Comparison of ENCODE assay signal across 8 mouse cellular contexts in genomic region chr2:155073978-155074765, GRCm38 (mm10). TPM values are rescaled to one million over a fixed set of nuclear protein-coding genes. Genes with fewer than 3 reads are reported as not detected.
DNase-seq lines count a peak whose midpoint lies in the region; ATAC-seq lines count a peak whose summit lies in the region.

Gene Ahcy (minus strand): TSS chr2:155074497.

- ATAC-seq in hindbrain, embryonic 16.5 days = peak; percentile 96

- H3K27ac ChIP-seq in hindbrain, embryonic 16.5 days (ENCODE audit: low read depth, low read length) = peak within 1 kb of the TSS; percentile 87
- H3K27ac ChIP-seq in macrophage = peak within 1 kb of the TSS; percentile 22; the same call in 1 of the 2 replicates

- H3K4me1 ChIP-seq in hindbrain, embryonic 16.5 days (ENCODE audit: control insufficient read depth, insufficient read depth, low read depth, low read length) = peaks cover 20% of the 10 kb centered on the region

- H3K36me3 ChIP-seq in hindbrain, embryonic 16.5 days (ENCODE audit: control insufficient read depth, insufficient read depth, low read length) = no peaks in the 10 kb centered on the region
- H3K36me3 ChIP-seq in macrophage (ENCODE audit: inconsistent target) = no peaks in the 10 kb centered on the region

- DNase-seq in T-cell, adult 2 months (ENCODE audit: low spot score) = peak; percentile 90
- peak; percentile 92 for DNase-seq in cerebellum, postnatal 36 days
- peak; percentile 86 for DNase-seq in gastrocnemius, adult 18-20 months (ENCODE audit: low spot score)
- peak; percentile 84 to 94 for DNase-seq in left cerebral cortex, adult 18-20 months (ENCODE audit: low spot score in 2 of 2)
- peak; percentile 91 for DNase-seq in right cerebral cortex, adult 18-20 months
- peak; percentile 37 for DNase-seq in urinary bladder, postnatal 10 days (ENCODE audit: low spot score)

- under 1% methylated on average over 56 of the region's 56 CpGs for WGBS in hindbrain, embryonic 16.5 days
- WGBS in macrophage (ENCODE audit: missing documents) = under 1% methylated on average over 55 of the region's 56 CpGs

- H3K9ac ChIP-seq in hindbrain, embryonic 16.5 days (ENCODE audit: low read depth, low read length) = peak within 1 kb of the TSS; percentile 84

- H3K27me3 ChIP-seq in hindbrain, embryonic 16.5 days (replicated peaks; ENCODE audit: control insufficient read depth, insufficient read depth, low read length) = no peaks in the 10 kb centered on the region

- no peaks in the 10 kb centered on the region for H3K9me3 ChIP-seq in hindbrain, embryonic 16.5 days (ENCODE audit: control insufficient read depth, low read length)

- peak within 1 kb of the TSS; percentile 83 for H3K4me2 ChIP-seq in hindbrain, embryonic 16.5 days (ENCODE audit: low read length)

- peaks cover 7% of the 10 kb centered on the region; the same call in 1 of the 2 replicates for H3K79me2 ChIP-seq in macrophage (ENCODE audit: inconsistent target)

- peak within 1 kb of the TSS; percentile 68 for H3K4me3 ChIP-seq in hindbrain, embryonic 16.5 days (ENCODE audit: low read length)
- peak within 1 kb of the TSS; percentile 43 for H3K4me3 ChIP-seq in macrophage (ENCODE audit: inconsistent target)

RNA-seq across cellular contexts. Expression of gene Ahcy, which starts in this region (rescaled TPM):
- total RNA-seq in gastrocnemius, adult 18-20 months (2021) = 10 to 100 TPM; 14.4 to 15.8 TPM
- polyA plus RNA-seq in hindbrain, embryonic 16.5 days (2015; fragmentation: Nextera tagmentation; extraction: Ambion mirVana) = 33.3 and 36.6 TPM in 2 replicates
- 10 to 100 TPM; 13.8 to 17.2 TPM for total RNA-seq in left cerebral cortex, adult 18-20 months (2021)
- 10 to 100 TPM in 1 of 26 experiments, 1 to 10 TPM in 25; 1.2 to 11.9 (median 5.9) TPM for total RNA-seq in macrophage (2018; cell fraction: chromatin; rRNA removed)
- 10 to 100 TPM in 25 of 26 experiments, 1 to 10 TPM in 1; 9.8 to 19.2 (median 16.2) TPM for total RNA-seq in macrophage (2018; cell fraction: cytosol; rRNA removed)
- 10 to 100 TPM in 6 of 26 experiments, 1 to 10 TPM in 20; 2.5 to 25.7 (median 6.1) TPM for total RNA-seq in macrophage (2018; cell fraction: nucleus; rRNA removed)
- 11.2 to 40.1 TPM (median 16.2 TPM) in 3 replicates for polyA plus RNA-seq in macrophage (2018)

Comparison
In these comparisons a context has a peak if more than half of its experiments do, and no peak if none do; other contexts are left out.
1. Peak in every context shown above with its lines: DNase-seq, ATAC-seq, H3K4me3 ChIP-seq and H3K27ac ChIP-seq.
2. DNase-seq: peak in every context shown above with its lines; median percentile 92 in cerebellum, postnatal 36 days; 91 in right cerebral cortex, adult 18-20 months; 90 in T-cell, adult 2 months; 89 in left cerebral cortex, adult 18-20 months; 86 in gastrocnemius, adult 18-20 months; 37 in urinary bladder, postnatal 10 days.